Mouse (Mus musculus) retina, postnatal 1 day (tissue): Measurements from ENCODE around the gene Kif6.

Source experiments
- DNase-seq: peaks from one replicate; pipeline ENCODE4 v3.0.0-alpha.2; 2012

Gene Kif6

GRCm38 (mm10) chr17:49614577-49615235 is at the start of gene Kif6:
Gene Kif6, plus strand, starts transcription at chr17:49615136.
- DNase-seq: peak; percentile 92

GRCm38 (mm10) chr17:49568717-49569116 is 46.2 kb upstream of the Kif6 start:
- no peak for DNase-seq

GRCm38 (mm10) chr17:49577321-49577720 is 37.6 kb upstream of the Kif6 start:
- DNase-seq: no peak

- no peak for DNase-seq
Observed at GRCm38 (mm10) chr17:49582471-49582870, 32.5 kb upstream of the Kif6 start.

- DNase-seq: peak; percentile 81
Observed at GRCm38 (mm10) chr17:49590051-49590450, 24.9 kb upstream of the Kif6 start.

GRCm38 (mm10) chr17:49605397-49605796 is 9.5 kb upstream of the Kif6 start:
- no peak for DNase-seq

GRCm38 (mm10) chr17:49607351-49608027 is 7.4 kb upstream of the Kif6 start:
- DNase-seq: no peak

- no peak for DNase-seq
Observed at GRCm38 (mm10) chr17:49610296-49610695, 4.6 kb upstream of the Kif6 start.

- no peak for DNase-seq
Observed at GRCm38 (mm10) chr17:49615241-49615651, 310 bp downstream of the Kif6 start.

GRCm38 (mm10) chr17:49624572-49624971 is 9.6 kb downstream of the Kif6 start:
- peak; percentile 26 for DNase-seq

- DNase-seq: no peak
Observed at GRCm38 (mm10) chr17:49627011-49627794, 12.3 kb downstream of the Kif6 start.

- no peak for DNase-seq
Observed at GRCm38 (mm10) chr17:49628875-49629274, 13.9 kb downstream of the Kif6 start.

- DNase-seq: peak; percentile 84
Observed at GRCm38 (mm10) chr17:49633041-49633440, 18.1 kb downstream of the Kif6 start.

GRCm38 (mm10) chr17:49641903-49642302 is 27.0 kb downstream of the Kif6 start:
- DNase-seq: no peak

- DNase-seq: no peak
Observed at GRCm38 (mm10) chr17:49642336-49642735, 27.4 kb downstream of the Kif6 start.

- DNase-seq: peak; percentile 60
Observed at GRCm38 (mm10) chr17:49642889-49643490, 28.1 kb downstream of the Kif6 start.

- no peak for DNase-seq
Observed at GRCm38 (mm10) chr17:49646267-49646666, 31.3 kb downstream of the Kif6 start.

- no peak for DNase-seq
Observed at GRCm38 (mm10) chr17:49648970-49649369, 34.0 kb downstream of the Kif6 start.

- DNase-seq: no peak
Observed at GRCm38 (mm10) chr17:49649394-49649793, 34.5 kb downstream of the Kif6 start.

- no peak for DNase-seq
Observed at GRCm38 (mm10) chr17:49650366-49650765, 35.4 kb downstream of the Kif6 start.

GRCm38 (mm10) chr17:49652357-49652756 is 37.4 kb downstream of the Kif6 start:
- DNase-seq: peak; percentile 31

- DNase-seq: no peak
Observed at GRCm38 (mm10) chr17:49652800-49653199, 37.9 kb downstream of the Kif6 start.

GRCm38 (mm10) chr17:49661626-49662025 is 46.7 kb downstream of the Kif6 start:
- DNase-seq: no peak
